Mouse (Mus musculus): Measurements from ENCODE around the gene Add3.

GRCm38 (mm10) chr19:53262061-53262460, 121.8 kb downstream of the Add3 start:
- TF ChIP-seq CTCF (IDR thresholded peaks at IDR 0.05), result no peak
- no peak for TF ChIP-seq EP300 (IDR thresholded peaks at IDR 0.05)

All from lung, postnatal 0 days (tissue).